Mouse (Mus musculus) yolk sac, embryonic 10.5 days (tissue): Measurements from ENCODE around the gene Spink8.
"Not testable (repeated sequence)": the region's sequence is repeated elsewhere in the genome, so short reads cannot be mapped to it uniquely, and the experiment has no call there.

Experiments used
- DNase-seq: peaks from one replicate; pipeline ENCODE4 v3.0.0-alpha.2; 2017; ENCODE audit warnings: low spot score

Spink8 gene

DNA sequence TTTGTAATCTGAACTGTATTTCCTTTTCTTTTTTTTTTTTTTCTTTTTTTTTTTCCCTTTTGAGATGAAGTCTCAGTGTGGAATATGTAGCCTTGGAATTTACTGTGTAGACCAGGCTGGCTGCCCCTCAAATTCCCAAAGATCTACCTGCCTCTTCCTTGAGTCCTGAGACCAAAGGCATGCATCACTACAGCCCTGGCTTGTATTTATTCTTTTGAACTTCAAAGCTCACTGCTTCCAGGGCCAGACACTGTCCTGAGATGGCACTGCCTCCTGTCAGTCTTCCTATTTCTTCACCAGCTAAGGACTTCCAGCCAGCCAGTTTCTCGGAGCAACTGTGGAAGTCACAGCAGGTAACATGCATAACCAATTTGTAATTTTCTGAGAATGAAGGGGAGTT lies at the start of gene Spink8:
Gene Spink8 (plus strand): TSS at position 301 of the 400 bp plus-strand sequence.
- DNase-seq: no peak

DNA sequence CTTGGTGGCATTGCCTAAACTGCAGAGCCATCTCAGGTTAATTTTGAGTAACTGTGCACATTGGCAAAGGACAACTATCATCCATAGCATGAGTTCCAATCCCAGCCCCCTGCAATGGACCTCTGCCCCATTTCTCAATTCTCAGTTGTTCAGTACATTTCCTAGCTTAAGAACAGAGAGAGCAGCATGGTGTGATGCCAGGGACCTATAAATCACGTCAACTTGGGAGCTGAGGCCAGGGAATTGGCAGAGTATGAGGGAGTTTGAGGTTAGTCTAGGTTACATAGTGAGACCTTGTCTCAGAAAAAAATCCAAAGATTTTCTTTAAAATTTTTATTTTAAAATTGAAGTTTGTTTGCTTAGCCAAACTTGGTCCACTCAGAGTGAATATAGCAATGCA lies 45.2 kb upstream of the Spink8 start:
- DNase-seq: not testable (repeated sequence)

DNA sequence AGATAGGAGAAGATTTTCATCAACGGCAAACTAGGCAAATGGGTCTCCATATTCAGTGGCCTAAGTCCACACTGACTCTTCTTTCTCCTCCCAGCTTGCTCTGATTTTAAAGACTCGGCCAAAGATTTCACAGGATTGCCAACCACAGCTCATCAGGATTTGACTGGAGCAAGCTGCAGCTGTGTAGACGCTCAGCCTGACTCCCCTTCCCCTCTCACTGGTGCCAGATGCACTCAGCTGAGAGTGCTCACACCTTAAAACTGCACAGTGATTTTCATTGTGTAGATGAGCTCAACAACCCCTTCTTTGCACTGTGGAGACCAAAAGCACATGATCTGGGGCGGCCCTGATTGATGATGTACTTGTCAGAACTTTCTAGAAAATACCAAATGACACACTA lies 21.5 kb upstream of the Spink8 start, which contains the start of gene Fbxw27:
Gene Fbxw27 (minus strand): TSS at position 101 of the 400 bp plus-strand sequence.
- not testable (repeated sequence) for DNase-seq

DNA sequence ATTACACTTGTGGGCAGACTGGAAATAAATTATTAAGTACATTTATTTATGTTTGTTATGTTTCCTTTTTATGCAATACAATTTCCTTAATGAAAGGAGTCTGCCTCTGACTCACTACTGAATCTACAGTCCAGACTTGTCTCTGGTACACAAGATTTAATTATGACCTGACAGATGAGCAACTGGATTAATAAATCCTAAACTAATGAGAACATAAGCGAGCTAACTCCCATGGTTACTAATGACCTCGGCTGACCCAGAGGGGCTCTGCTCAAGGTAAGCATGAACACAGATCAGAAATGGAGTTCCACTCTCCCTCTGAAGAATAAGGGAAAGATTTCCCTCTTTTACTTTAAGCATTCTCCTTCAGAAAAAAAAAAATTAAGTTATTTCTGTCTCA lies 16.9 kb upstream of the Spink8 start:
- no peak for DNase-seq

DNA sequence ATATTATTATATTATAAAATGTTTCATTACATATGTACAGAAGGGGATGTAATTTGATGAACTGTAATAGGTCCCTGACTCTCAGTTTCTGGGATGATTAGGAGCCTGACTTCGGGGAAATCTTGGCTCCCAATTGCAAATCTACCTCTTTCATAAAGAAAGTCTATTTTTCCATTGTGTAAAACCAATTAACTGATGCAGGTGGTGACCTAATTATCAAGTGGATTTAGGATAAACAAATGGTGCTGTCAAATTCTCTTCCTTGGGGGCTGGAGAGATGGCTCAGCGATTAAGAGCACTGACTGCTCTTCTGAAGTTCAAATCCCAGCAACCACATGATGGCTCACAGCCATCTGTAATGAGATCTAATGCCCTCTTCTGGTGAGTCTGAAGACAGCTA lies 16.3 kb upstream of the Spink8 start:
- DNase-seq: no peak

DNA sequence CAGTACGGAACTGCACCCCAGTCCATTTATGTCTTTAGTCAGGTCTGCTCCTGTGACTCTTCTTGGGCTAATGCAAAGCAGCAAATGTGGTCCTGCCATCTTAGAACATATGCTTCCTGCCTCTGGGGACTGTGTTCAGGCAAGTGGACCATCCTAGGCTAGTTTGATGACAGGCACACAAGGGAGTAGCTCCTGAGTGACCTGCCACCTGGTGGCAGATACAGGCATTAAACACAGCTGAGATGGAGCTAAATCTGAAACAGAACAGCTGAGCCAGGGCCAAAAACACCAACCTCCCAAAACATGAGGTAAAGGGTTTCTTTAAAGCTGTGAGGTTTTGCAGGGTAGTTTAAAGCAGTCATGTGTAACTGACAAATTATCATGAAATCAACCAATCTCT lies 14.0 kb upstream of the Spink8 start:
- no peak for DNase-seq

DNA sequence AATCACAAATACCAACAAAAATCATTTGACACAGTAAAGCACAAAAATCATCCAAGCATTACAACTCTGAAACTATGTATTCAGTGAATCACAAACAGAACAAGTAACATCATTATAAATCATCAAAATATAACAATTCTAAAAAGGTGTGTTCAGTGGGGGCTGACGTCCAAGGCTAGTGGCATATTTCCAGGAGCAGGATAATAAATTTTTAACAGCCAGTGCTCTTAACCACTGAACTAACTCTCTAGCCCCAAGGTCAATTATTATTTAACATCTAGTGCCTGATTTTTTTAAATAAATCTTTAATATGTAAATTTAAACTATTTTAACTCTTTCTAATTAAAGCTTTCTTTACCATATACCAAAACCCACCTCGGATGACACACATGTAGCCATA lies 6.5 kb upstream of the Spink8 start:
- not testable (repeated sequence) for DNase-seq

DNA sequence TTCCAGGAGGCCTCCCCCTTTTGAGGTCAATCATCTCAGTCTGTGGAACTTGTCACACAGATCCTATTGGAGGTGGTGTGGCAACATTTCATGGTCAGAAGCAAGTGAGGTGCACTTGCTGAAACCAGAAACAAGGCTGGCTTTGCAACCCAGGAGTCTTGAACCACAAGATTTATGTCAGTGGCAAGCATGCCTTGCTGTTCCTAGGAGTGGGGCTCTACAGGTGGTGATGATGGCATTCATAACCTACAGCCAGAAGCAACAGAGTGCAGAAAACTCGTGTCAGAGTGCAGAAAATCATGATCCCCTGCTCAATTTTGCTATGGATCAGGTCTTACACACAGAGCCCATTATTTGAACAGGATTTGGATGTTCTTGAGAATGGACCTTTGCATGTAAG lies 5.8 kb upstream of the Spink8 start:
- no peak for DNase-seq

DNA sequence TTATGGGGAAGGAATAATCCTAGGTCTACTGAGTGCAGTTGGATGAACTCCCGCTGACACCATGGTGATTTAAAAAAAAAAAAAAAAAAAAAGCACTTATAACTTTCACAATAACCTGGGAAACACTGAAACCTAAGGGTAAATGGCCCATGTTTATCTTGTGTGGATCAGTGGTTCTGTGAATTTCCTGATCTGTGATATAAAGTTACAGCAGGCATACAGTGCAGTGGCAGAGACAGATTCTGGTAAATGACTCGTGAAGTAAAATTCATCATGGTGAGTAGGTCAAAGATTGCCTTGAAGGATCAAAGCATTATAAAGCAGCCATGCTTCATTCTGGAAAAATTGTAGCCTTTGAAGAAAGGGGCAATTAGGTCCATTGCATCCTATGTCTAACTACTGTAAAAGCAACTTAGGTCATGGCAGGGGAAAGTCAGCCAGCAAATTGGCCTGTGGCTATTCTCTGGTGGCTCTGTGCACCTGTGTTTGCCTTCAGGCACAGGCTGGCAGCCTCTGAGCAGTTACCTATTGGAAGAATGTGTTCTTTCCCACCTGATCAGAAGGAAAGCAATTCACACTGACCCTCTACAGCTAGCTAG lies 5.3 kb upstream of the Spink8 start:
- no peak for DNase-seq

DNA sequence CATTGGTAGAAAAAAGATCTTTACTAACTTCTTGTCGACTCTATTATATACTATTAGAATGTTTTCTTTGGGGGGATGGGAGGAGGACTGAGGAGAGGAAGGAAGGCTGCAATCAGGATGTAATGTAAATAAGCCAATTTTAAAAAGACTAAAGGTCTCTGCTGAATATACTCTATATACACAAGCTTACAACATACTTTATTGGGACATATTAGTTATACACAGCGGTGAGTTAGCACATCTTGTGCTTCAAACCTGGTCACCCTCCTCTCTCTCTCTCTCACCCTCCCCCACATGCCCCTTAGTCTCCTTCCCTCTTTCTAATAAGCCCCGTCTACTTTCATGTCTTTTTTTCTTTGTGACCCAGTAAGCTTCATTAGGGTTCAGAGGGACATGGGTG lies 4.2 kb upstream of the Spink8 start:
- DNase-seq: no peak

DNA sequence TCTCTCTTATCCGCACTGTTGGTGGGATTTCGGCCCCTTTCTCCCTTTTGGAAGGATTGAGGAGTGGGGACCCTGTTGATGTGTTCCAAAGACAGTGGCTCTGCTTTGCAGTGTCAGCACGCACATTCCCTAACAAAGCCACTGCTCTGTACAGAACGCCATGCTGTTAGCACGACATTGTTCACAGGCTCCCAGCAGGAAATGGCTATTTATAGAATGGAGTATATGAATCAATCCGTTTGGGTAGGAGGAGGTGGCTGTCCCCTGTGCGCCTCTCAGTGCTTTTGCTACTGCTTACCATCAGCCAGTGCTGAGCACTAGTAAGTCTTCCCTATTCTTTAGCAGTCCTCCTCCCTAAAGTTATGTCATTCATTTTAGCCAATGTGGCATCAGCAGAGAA lies 1.3 kb downstream of the Spink8 start:
- DNase-seq: no peak

DNA sequence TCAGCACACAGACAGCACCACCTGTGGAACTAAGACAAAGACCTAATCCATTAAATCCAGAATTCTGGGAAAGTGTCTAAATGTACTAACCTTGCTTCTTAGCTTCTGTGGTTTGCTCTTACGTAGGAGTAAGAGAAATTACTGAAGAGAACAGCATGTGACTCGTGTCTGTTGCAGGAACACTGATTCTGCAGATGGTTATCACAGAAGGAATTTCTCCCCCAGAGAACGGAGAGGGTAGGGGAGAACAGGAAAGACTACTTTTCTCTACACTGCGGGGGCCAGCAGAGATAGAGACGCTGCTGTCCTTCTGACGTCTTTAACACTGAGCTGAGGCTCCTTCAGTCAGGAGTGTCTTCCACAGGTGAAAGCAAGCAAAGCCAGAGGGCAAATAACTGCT lies 4.3 kb downstream of the Spink8 start:
- DNase-seq: peak; percentile 39

DNA sequence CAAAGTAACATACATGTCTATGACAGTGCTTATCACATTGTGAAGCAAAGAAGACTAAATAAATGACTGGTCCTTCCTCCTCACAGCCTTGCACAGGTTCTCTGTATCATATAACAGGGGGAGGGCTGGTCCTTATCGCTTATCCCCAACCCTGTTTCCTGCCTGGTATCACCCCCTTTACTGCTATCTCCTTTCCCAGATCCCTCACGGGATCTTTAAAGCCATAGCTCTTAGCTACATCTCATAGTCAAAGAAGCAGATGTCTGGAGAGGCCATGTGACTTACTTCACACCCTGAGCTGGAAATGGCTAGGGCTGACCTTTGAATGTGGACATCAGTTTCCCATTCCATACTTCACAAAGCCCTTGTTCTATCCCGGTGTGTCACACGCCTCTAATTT lies 13.7 kb downstream of the Spink8 start:
- no peak for DNase-seq

DNA sequence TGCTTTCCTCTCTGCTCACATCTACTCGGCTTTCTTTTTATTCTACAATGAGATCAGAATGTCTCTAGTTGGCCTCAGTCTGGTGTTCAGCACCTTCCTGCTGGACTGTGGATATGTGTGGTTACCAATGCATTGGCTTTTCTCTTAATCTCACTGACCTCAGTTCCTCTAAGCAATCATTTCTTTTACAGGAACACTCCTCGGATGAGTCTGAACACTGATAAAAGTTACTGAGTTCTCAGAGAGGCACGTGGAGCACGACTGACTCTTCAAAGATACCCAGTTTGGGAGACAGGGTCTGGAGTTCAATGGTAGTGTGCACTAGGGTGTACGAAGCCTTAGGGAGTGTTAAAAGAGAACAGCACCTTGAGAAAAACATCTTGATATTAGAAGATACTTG lies 14.1 kb downstream of the Spink8 start:
- no peak for DNase-seq

DNA sequence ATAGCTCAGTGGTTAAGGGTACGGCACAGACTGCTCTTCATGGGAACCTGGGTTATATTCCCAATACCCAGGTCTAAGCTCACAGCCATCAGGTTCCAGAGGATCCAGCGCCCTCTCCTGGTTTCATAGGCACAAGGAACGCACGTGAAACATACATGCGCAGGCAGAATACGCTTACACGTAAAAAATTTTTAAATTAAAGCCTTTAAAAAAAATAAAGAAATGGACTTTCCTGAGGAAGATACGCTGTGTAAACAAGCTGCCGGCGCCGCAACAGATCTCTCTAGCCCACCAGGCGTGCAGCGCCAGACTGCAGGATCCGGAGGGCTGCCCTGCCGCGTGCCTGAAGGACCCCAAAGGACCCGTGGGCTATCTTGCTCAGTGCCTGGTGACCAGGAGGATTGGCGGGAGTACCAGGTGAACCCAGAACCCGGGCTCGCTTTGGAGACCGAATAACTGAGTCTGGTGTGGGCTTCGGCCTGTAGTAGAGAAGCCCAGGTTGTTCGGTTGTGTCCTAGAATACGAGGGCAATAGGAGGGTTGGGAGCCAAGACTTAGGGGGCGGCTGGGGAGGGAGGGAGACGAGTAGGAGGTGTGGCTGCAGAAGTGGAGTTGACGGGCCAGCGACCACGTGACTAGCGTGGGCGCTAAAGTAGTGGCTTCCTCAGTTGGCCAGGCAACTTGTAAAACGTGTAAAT lies 20.5 kb downstream of the Spink8 start, which contains the start of gene Nme6:
Gene Nme6 (plus strand): TSS at position 359 of the 697 bp plus-strand sequence.
- DNase-seq: peak; percentile 94

DNA sequence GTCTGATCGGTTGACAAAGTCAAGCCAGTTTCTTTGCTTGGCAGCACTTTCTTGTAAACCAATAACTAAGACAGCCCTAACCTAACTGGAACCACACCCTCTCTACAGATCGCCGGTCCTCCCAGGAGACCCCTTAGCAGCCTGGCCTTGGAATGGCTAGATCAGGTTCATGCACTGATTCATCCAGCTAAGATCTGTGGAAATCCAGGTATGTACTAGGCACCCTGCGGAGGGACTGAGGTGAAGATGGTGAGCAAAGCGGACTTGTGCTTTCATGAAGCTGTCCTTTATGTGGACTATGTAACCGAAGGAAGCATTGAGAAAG lies 21.0 kb downstream of the Spink8 start:
- DNase-seq: no peak

DNA sequence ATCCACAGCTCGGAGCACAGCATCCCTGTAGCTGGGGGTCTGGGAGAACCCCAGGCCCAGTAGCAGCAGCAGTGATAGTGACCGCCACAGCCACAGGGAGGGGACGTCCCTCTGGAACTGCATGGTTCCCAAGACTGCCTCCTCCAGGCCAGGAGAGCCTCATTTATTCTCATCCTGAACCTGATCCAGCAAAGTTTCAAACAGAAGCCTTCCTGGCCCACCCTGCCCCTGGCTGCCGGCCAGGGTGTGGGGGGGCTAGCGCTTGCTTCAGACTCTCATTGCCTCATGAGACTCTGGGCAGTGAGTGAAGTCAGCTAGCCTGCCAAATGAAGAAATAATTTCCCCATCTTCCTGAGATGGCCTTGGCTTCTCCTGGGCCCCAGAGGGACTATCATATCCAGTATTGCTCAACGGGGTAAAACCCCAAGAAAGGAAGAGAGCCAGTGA lies 37.3 kb downstream of the Spink8 start, which contains the start of gene Camp:
Gene Camp (minus strand): TSS at position 306 of the 447 bp plus-strand sequence.
- DNase-seq: no peak

DNA sequence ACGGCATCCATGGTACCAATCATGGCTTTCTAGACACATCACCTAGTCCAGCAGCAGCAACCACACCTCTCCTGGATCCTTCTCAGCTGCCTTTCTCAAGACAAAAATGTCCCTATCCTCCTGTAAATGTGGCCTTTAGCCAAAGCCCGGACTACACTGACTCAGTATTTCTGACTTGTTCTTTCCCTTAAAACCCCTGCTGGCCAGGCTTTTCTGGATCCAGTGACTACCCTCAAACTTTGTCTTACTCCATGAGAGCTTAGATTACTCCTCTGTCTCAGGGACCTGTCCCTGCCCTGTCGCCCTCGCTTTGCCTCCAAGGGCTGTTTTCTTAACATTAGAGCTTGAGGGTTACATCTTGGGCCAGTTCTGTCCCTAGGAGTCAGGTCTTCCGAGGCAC lies 38.0 kb downstream of the Spink8 start:
- DNase-seq: no peak

DNA sequence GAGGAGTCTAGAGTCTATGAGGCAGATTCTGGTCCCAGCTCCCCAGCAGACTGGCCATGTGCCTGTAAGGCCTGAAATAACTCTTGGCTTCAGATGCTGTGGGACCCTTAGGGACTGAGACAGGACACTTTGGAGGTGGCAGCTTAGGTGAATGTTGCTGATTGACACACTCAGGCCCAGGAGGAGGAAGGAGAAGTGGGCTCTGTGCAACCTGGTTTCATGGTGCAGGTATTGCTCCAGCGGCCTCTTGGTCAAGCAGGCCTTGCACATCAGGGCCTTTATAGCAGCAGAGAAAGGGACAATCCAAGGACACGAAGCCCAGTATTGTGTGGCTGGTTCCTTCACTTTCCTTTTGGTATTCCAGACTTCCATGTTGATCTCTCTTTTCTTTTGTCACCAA lies 42.3 kb downstream of the Spink8 start:
- DNase-seq: no peak

DNA sequence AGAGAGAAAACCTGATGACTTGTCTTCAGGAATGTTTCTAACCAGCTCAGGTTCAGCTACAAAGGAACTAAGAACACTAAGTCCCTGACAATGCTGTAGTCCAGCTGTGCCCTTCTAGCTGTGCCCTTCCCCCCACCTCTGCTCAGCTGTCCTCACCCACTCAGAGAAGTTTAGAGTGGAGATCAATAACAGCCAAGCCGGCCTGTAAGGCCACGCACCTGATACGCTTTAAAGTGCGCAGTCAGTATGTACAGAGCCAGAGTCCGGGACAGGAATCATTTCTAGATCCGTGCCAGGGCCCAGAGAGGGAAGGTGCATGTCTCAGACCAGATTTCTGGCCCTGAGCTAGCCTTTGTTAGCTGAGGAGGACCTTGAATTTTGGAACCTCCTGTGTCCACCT lies 43.9 kb downstream of the Spink8 start:
- DNase-seq: no peak

DNA sequence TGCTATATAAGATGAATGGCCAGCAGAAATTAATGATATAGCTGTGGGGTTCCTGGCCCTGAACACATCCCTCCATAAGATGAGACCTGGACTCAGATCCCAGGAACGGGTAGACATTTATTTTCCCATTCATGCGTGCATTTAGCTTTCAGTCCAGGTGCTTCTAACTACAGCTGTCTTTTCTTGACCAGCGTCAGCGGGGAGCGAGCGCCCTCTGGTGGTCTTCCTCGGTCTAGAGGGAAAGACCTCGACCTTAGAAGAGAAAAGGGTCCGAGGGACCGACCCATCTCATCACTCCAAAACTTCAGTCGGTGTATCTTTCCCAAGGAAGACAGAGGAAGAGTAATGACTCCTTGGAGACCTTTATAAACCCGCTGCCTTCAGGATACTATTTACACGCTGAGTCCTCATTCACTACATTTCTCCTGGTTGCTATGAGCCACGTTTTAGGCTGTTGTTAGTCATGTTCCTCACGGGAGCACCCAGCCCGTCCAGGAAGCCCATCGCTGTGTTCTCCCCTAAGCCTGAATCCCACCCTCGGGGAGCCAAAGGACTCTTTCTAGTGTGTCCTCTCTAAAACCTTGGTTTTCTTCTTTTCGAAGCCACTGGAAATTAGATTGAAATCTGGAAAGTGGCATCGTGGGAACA lies 50.4 kb downstream of the Spink8 start:
- DNase-seq: peak; percentile 70

DNA sequence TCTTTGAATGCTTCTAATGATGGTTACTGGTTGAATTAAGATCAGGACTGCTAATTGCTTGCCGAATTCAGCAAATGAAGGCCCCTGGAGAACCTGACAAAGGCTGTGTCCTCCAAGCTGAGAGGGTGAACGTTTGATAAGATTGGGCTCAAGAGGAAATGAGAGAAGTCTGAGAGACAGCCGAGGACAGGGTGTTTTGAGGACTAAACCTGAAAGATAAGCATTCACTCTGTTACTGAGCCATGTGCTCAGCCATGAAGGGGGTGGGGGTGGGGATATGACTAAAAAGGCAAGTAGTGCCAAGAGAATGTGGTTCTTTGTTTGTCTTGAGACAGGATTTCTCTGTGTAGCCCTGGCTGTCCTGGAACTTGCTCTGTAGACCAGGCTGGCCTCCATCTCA lies 51.0 kb downstream of the Spink8 start:
- DNase-seq: no peak

DNA sequence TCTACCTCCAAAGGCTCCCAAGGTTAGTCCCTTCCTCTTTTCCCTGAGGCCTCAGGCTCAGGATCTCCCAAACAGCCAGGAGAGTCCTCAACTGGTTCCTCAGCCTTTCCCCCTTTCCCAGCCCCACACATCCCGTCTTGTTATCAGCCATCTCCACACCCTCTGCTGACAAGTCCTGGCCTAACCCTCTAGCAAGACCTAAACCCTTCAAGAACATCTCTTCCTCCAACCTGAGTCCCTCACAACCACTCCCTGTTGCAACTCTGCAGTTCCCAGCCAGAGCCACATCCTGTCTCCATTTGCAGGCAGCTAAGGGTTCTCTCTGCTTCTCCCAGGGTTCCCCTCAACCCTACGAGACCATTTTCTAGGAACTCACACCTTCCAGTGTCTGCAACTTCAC lies 54.1 kb downstream of the Spink8 start:
- no peak for DNase-seq
